Mouse (Mus musculus): ENCODE measurements around the gene Nae1.

DNA sequence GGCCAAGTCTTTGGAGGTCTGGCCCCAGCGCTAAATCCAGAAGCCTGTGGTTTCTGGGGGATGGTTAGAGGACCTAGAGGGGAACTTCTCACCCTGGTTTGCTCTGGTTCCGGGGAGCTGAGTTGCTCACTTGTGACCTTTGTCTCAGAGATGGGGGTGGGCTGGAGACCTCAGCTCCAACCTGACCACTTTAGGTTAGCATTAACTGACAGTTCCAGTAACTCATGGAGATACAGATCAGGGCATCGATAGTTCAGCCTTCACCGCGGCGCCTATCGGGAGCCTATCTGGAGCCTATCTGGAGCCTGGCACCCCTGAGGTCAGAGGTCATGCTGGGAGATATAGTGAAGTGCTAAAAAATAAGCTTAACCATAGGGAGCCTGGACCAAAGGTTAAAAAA lies 22.8 kb upstream of the Nae1 start:
- no peak for TF ChIP-seq SIN3A (IDR thresholded peaks at IDR 0.05; ENCODE audit: low read length)
- TF ChIP-seq CTCF (conservative IDR thresholded peaks at IDR 0.05 in 1 of 2, IDR thresholded peaks at IDR 0.05 in 1 of 2; ENCODE audit: low read depth in 2 of 2, low read length in 2 of 2): no peak
- no peak for TF ChIP-seq KAT2A (IDR thresholded peaks at IDR 0.05; ENCODE audit: insufficient replicate concordance, low read length)
- TF ChIP-seq ETS1 (conservative IDR thresholded peaks at IDR 0.05; ENCODE audit: low read depth, low read length): no peak
- TF ChIP-seq USF1 (IDR thresholded peaks at IDR 0.05; ENCODE audit: low read depth, low read length): no peak
- no peak for TF ChIP-seq JUN (IDR thresholded peaks at IDR 0.05; ENCODE audit: insufficient read depth, low read depth, low read length)
- TF ChIP-seq ZC3H11A (IDR thresholded peaks at IDR 0.05; ENCODE audit: low read depth, low read length): no peak
- TF ChIP-seq POLR2A (IDR thresholded peaks at IDR 0.05; ENCODE audit: low read depth, low read length): no peak
- TF ChIP-seq NRF1 (IDR thresholded peaks at IDR 0.05; ENCODE audit: low read depth, low read length): no peak
- no peak for TF ChIP-seq USF2 (conservative IDR thresholded peaks at IDR 0.05; ENCODE audit: low read depth, low read length)
- TF ChIP-seq EP300 (IDR thresholded peaks at IDR 0.05; ENCODE audit: low read length): no peak
